Mouse (Mus musculus) MEL (cell line): ENCODE data around the gene Lmo7.

Experiments used
- CHD1 ChIP-seq: IDR thresholded peaks from 2 replicates; pipeline ENCODE4 v1.6.1; 2012; ENCODE audit warnings: low read depth, mild to moderate bottlenecking, inconsistent platforms, low read length, improper control_type of control experiment
- CHD2 ChIP-seq: IDR thresholded peaks from 2 replicates; pipeline ENCODE4 v1.6.1; 2011; ENCODE audit warnings: low read length, improper control_type of control experiment
- CTCF ChIP-seq, 3 experiments: IDR thresholded peaks in 2 of 3; conservative IDR thresholded peaks in 1 of 3; 2 replicates each; pipeline ENCODE4 v1.5.1; 2011 to 2012; ENCODE audit warnings: low read length in 3 of 3, low read depth in 2 of 3, mild to moderate bottlenecking in 2 of 3, improper control_type of control experiment in 1 of 3, inconsistent platforms in 1 of 3, mixed read lengths in 1 of 3, moderate library complexity in 1 of 3; ENCODE audit not compliant: control insufficient read depth in 1 of 3, insufficient read depth in 1 of 3, poor library complexity in 1 of 3, severe bottlenecking in 1 of 3
- E2F4 ChIP-seq: IDR thresholded peaks from 2 replicates; pipeline ENCODE4 v1.6.1; 2011; ENCODE audit warnings: low read depth, low read length, improper control_type of control experiment, borderline replicate concordance
- EP300 ChIP-seq, 2 experiments: IDR thresholded peaks; 2 replicates each; pipeline ENCODE4 v1.6.1; 2011; ENCODE audit warnings: improper control_type of control experiment in 2 of 2, low read length in 2 of 2, low read depth in 1 of 2, mild to moderate bottlenecking in 1 of 2
- KAT2A ChIP-seq: conservative IDR thresholded peaks from 2 replicates; pipeline ENCODE4 v1.6.1; 2012; ENCODE audit warnings: low read depth, low read length, improper control_type of control experiment, inconsistent platforms
- MEF2A ChIP-seq: IDR thresholded peaks from 2 replicates; pipeline ENCODE4 v1.6.1; 2014; ENCODE audit warnings: low read depth, mild to moderate bottlenecking, inconsistent platforms, low read length, improper control_type of control experiment; ENCODE audit not compliant: poor library complexity, insufficient replicate concordance, severe bottlenecking; ENCODE audit errors: extremely low read depth
- NELFE ChIP-seq: IDR thresholded peaks from 2 replicates; pipeline ENCODE4 v1.6.1; 2011; ENCODE audit warnings: low read depth, low read length, improper control_type of control experiment
- NRF1 ChIP-seq: IDR thresholded peaks from 2 replicates; pipeline ENCODE4 v1.6.1; 2014; ENCODE audit warnings: low read depth, mild to moderate bottlenecking, inconsistent platforms, low read length, improper control_type of control experiment, moderate library complexity; ENCODE audit not compliant: poor library complexity, insufficient read depth, severe bottlenecking
- POLR2A ChIP-seq, 2 experiments: IDR thresholded peaks; 2 replicates each; pipeline ENCODE4 v1.6.1; 2011 to 2012; ENCODE audit warnings: low read length in 2 of 2, mild to moderate bottlenecking in 2 of 2, control low read depth in 1 of 2, improper control_type of control experiment in 1 of 2, low read depth in 1 of 2, moderate library complexity in 1 of 2; ENCODE audit not compliant: control insufficient read depth in 1 of 2, insufficient read depth in 1 of 2, poor library complexity in 1 of 2
- RAD21 ChIP-seq: IDR thresholded peaks from 2 replicates; pipeline ENCODE4 v1.6.1; 2011; ENCODE audit warnings: mild to moderate bottlenecking, low read depth, low read length, improper control_type of control experiment
- RCOR1 ChIP-seq: IDR thresholded peaks from 2 replicates; pipeline ENCODE4 v1.6.1; 2012; ENCODE audit warnings: low read depth, mild to moderate bottlenecking, inconsistent platforms, low read length, improper control_type of control experiment
- ZNF384 ChIP-seq: IDR thresholded peaks from 2 replicates; pipeline ENCODE4 v1.6.1; 2012; ENCODE audit warnings: low read depth, mild to moderate bottlenecking, inconsistent platforms, low read length, improper control_type of control experiment

DNA sequence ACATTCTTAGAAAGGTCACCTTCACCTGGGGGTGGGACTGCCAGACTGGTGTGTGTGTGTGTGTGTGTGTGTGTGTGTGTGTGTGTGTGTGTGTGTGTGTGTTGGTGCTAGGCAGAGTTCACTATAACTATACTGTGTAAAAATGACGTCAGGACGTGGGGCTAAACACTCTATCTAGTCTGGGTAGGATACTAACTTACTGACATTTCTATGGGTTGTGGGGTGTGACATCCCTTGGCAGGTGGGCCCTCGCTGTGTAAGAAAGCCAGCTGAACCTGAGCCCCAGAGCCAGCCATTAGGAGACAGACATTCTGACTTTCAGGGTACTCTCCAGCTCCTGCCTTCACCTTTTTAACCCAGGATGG, 47.4 kb downstream of the Lmo7 start:
- TF ChIP-seq POLR2A (IDR thresholded peaks at IDR 0.05; ENCODE audit: control insufficient read depth in 1 of 2, insufficient read depth in 1 of 2, low read depth in 1 of 2, low read length in 2 of 2, poor library complexity in 1 of 2), result no peak
- TF ChIP-seq NELFE, result no peak
- no peak for TF ChIP-seq CTCF (IDR thresholded peaks at IDR 0.05 in 2 of 3, conservative IDR thresholded peaks at IDR 0.05 in 1 of 3; ENCODE audit: control insufficient read depth in 1 of 3, insufficient read depth in 1 of 3, low read depth in 2 of 3, low read length in 3 of 3, poor library complexity in 1 of 3, severe bottlenecking in 1 of 3)
- TF ChIP-seq RAD21, result no peak
- no peak for TF ChIP-seq ZNF384
- TF ChIP-seq EP300 (IDR thresholded peaks at IDR 0.05; ENCODE audit: low read depth in 1 of 2, low read length in 2 of 2), result no peak
- no peak for TF ChIP-seq CHD2
- TF ChIP-seq RCOR1, result no peak
- no peak for TF ChIP-seq E2F4
- no peak for TF ChIP-seq MEF2A
- TF ChIP-seq KAT2A, result no peak
- TF ChIP-seq CHD1, result no peak
- TF ChIP-seq NRF1, result no peak
